Mouse (Mus musculus) testis, adult 2 months (tissue): ENCODE results near the gene Fbxo2.
"Not testable (repeated sequence)": the region's sequence is repeated elsewhere in the genome, so short reads cannot be mapped to it uniquely, and the experiment has no call there.

Experiments
- CTCF ChIP-seq: fragments of 200-500 bp; IDR thresholded peaks from 2 replicates; pipeline ENCODE4 v1.5.1; 2012; ENCODE audit warnings: low read depth, mild to moderate bottlenecking, inconsistent platforms, low read length, moderate library complexity; ENCODE audit not compliant: control insufficient read depth, insufficient read depth, insufficient replicate concordance
- POLR2A ChIP-seq: fragments of 200-500 bp; IDR thresholded peaks from 2 replicates; pipeline ENCODE4 v1.6.1; 2012; ENCODE audit warnings: low read depth, mild to moderate bottlenecking, inconsistent platforms, low read length, moderate library complexity; ENCODE audit not compliant: control insufficient read depth

DNA sequence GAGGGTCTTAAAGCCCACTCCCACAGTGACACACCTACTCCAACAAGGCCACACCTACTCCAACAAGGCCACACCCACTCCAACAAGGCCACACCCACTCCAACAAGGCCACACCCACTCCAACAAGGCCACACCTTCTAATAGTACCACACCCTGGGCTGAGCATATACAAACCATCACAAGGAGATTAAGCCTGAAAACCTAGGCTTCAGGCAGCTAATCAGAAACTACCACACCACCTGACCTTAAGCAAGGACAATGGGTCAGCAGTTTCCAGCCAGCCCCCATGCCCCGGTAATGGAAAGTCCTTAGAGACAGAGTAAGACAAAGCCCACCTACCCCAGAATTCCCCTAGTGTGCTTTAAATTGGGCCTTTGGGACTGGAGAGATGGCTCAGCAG is 28.3 kb downstream of the Fbxo2 start:
- not testable (repeated sequence) for TF ChIP-seq POLR2A, CTCF
